8 mouse cellular contexts compared by ENCODE assay signal in genomic region chr12:83987583-83988441, GRCm38 (mm10). TPM values are rescaled to one million over a fixed set of nuclear protein-coding genes. Genes with fewer than 3 reads are reported as not detected.
DNase-seq lines count a peak whose midpoint lies in the region; ATAC-seq lines count a peak whose summit lies in the region.

Acot2 (plus strand) TSS chr12:83987861.

- under 1% methylated on average over 80 of the region's 80 CpGs for WGBS in hindbrain, embryonic 14.5 days

- H3K9ac ChIP-seq in hindbrain, embryonic 14.5 days: peak within 1 kb of the TSS; percentile 78

- peak within 1 kb of the TSS; percentile 56 for H3K4me2 ChIP-seq in hindbrain, embryonic 14.5 days (replicated peaks)

- peak within 1 kb of the TSS; percentile 60 for H3K4me3 ChIP-seq in hindbrain, embryonic 14.5 days (replicated peaks; ENCODE audit: low read length)

- peak within 1 kb of the TSS; percentile 88 for H3K27ac ChIP-seq in hindbrain, embryonic 14.5 days

- no peaks in the 10 kb centered on the region for H3K9me3 ChIP-seq in hindbrain, embryonic 14.5 days (ENCODE audit: control insufficient read depth, low read length)

- peaks cover 10% of the 10 kb centered on the region; the same call in 1 of the 2 replicates for H3K4me1 ChIP-seq in hindbrain, embryonic 14.5 days (replicated peaks; ENCODE audit: control insufficient read depth, insufficient read depth, low read length)

- peak; percentile 58 for DNase-seq in WW6 (ENCODE audit: low read depth, low spot score)
- DNase-seq in cerebellum, postnatal 36 days: peak; percentile 73
- peak; percentile 77 to 85 for DNase-seq in frontal cortex, postnatal 36 days (ENCODE audit: low spot score in 2 of 2)
- peak; percentile 79 for DNase-seq in hindbrain, embryonic 14.5 days (ENCODE audit: low spot score)
- DNase-seq in layer of hippocampus, postnatal 36 days: peak; percentile 77
- DNase-seq in lung, postnatal 25 days (ENCODE audit: low spot score): peak; percentile 85
- peak; percentile 59 for DNase-seq in retina, adult 2 months (ENCODE audit: low read depth, low spot score)
- DNase-seq in thymus, postnatal 25 days: peak; percentile 83

- peak; percentile 93 for ATAC-seq in hindbrain, embryonic 14.5 days (ENCODE audit: low FRiP score)

- no peaks in the 10 kb centered on the region for H3K36me3 ChIP-seq in hindbrain, embryonic 14.5 days (replicated peaks; ENCODE audit: control insufficient read depth, insufficient read depth)

- no peaks in the 10 kb centered on the region for H3K27me3 ChIP-seq in hindbrain, embryonic 14.5 days (ENCODE audit: control insufficient read depth, insufficient read depth, low read length)

RNA-seq across cellular contexts. Expression of gene Acot2, which starts in this region (rescaled TPM):
- polyA plus RNA-seq in hindbrain, embryonic 14.5 days (2014; fragmentation: Nextera tagmentation; extraction: Ambion mirVana): 9.8 and 13.8 TPM in 2 replicates
- 10 to 100 TPM; 14.9 to 16.4 TPM for total RNA-seq in layer of hippocampus, postnatal 36 days (2021)

Comparison
In these comparisons a context has a peak if more than half of its experiments do, and no peak if none do; other contexts are left out.
1. Peak in every context shown above with its lines: DNase-seq, ATAC-seq, H3K4me3 ChIP-seq and H3K27ac ChIP-seq.